Mouse (Mus musculus) G1E (cell line): ENCODE measurements at regions not wholly inside any gene's neighbourhood (a gene's known extent, or its start where the extent isn't known, plus 50 kb on each side); places are given as distances from the start of the nearest gene placed in this dataset.

ENCODE experiments used
- CTCF ChIP-seq: IDR thresholded peaks from 2 replicates; pipeline ENCODE4 v1.5.1; 2012; ENCODE audit warnings: low read depth, low read length, inconsistent platforms, mixed read lengths
- GATA1 ChIP-seq: IDR thresholded peaks from 2 replicates; pipeline ENCODE4 v1.6.1; 2012; ENCODE audit warnings: borderline replicate concordance, low read length, inconsistent platforms, mixed read lengths
- GATA2 ChIP-seq: IDR thresholded peaks from 2 replicates; pipeline ENCODE4 v1.6.1; 2012; ENCODE audit warnings: low read depth, low read length, inconsistent platforms, borderline replicate concordance
- POLR2AphosphoS5 ChIP-seq: IDR thresholded peaks from 2 replicates; pipeline ENCODE4 v1.6.1; 2012; ENCODE audit warnings: low read depth, low read length, inconsistent platforms; ENCODE audit not compliant: insufficient replicate concordance
- TAL1 ChIP-seq: conservative IDR thresholded peaks from 2 replicates; pipeline ENCODE4 v1.6.1; 2012; ENCODE audit warnings: low read depth, low read length, inconsistent platforms, mixed read lengths

GRCm38 (mm10) chr2:56992851-56993250 lies 131.0 kb downstream of the Nr4a2 start:
- TF ChIP-seq CTCF, result no peak
- TF ChIP-seq GATA2, result no peak
- no peak for TF ChIP-seq TAL1
- no peak for TF ChIP-seq POLR2AphosphoS5
- no peak for TF ChIP-seq GATA1
